Mouse (Mus musculus) forebrain, embryonic 11.5 days (tissue): ENCODE measurements at regions not wholly inside any gene's neighbourhood (a gene's known extent, or its start where the extent isn't known, plus 50 kb on each side); places are given as distances from the start of the nearest gene placed in this dataset.

Source experiments
- ATAC-seq: fragments of 200-750 bp; cut with Nextera tagmentation; replicated peaks from 2 replicates; pipeline ENCODE4 v1.8.0; 2017; ENCODE audit warnings: moderate TSS enrichment; ENCODE audit not compliant: low FRiP score
- DNase-seq: peaks from one replicate; pipeline ENCODE4 v3.0.0-alpha.2; 2017; ENCODE audit warnings: low spot score
- H3K27ac ChIP-seq: fragments of 300-500 bp; sonication (generic); 2 replicates; pipeline ENCODE4 v1.5.1; 2014; ENCODE audit warnings: low read depth, low read length
- H3K27me3 ChIP-seq: fragments of 300-500 bp; sonication (generic); 2 replicates; pipeline ENCODE4 v1.6.1; 2014; ENCODE audit warnings: mild to moderate bottlenecking, low read length, mixed read lengths; ENCODE audit not compliant: control insufficient read depth, insufficient read depth
- H3K36me3 ChIP-seq: fragments of 300-500 bp; sonication (generic); 2 replicates; pipeline ENCODE4 v1.6.1; 2014; ENCODE audit warnings: mild to moderate bottlenecking, low read length, moderate library complexity, mixed read lengths; ENCODE audit not compliant: control insufficient read depth, insufficient read depth
- H3K4me1 ChIP-seq: fragments of 300-500 bp; sonication (generic); replicated peaks from 2 replicates; pipeline ENCODE4 v1.6.1; 2014; ENCODE audit warnings: low read length, mixed read lengths; ENCODE audit not compliant: control insufficient read depth, insufficient read depth
- H3K4me2 ChIP-seq: fragments of 300-500 bp; sonication (generic); 2 replicates; pipeline ENCODE4 v1.6.1; 2014; ENCODE audit warnings: low read depth, mild to moderate bottlenecking, low read length, moderate library complexity, mixed read lengths; ENCODE audit not compliant: severe bottlenecking
- H3K4me3 ChIP-seq: fragments of 300-500 bp; sonication (generic); 2 replicates; pipeline ENCODE4 v1.5.1; 2014; ENCODE audit warnings: low read depth, low read length
- H3K9ac ChIP-seq: fragments of 300-500 bp; sonication (generic); 2 replicates; pipeline ENCODE4 v1.6.1; 2014; ENCODE audit warnings: low read length
- H3K9me3 ChIP-seq: fragments of 300-500 bp; sonication (generic); 2 replicates; pipeline ENCODE4 v1.6.1; 2016; ENCODE audit warnings: low read length, mixed read lengths; ENCODE audit not compliant: control insufficient read depth
- WGBS: fragments of 180-500 bp; shearing (Covaris S2); extraction: QIAGEN DNeasy Blood & Tissue Kit; methylation state at CpG from one replicate; pipeline ENCODE4 v1.1.7; 2014; 5-methylcytosine and 5-hydroxymethylcytosine counted together

GRCm38 (mm10) chr8:10754232-10754985, 253.8 kb downstream of the Irs2 start:
- Histone ChIP-seq H3K9ac (no peak overlapping the region), H3K4me3 (no peak overlapping the region), H3K4me2 (no peak overlapping the region), H3K27ac (peak overlapping the region; percentile 61; the same call in 1 of the 2 replicates), H3K4me1 (peaks cover 10% of the 10 kb centered on the region; the same call in 1 of the 2 replicates), H3K9me3 (no peaks in the 10 kb centered on the region), H3K27me3 (no peaks in the 10 kb centered on the region), H3K36me3 (no peaks in the 10 kb centered on the region)
- ATAC-seq (peak; percentile 66), DNase-seq (peak; percentile 48)
- WGBS = 51% methylated on average over 13 of the region's 13 CpGs

DNA sequence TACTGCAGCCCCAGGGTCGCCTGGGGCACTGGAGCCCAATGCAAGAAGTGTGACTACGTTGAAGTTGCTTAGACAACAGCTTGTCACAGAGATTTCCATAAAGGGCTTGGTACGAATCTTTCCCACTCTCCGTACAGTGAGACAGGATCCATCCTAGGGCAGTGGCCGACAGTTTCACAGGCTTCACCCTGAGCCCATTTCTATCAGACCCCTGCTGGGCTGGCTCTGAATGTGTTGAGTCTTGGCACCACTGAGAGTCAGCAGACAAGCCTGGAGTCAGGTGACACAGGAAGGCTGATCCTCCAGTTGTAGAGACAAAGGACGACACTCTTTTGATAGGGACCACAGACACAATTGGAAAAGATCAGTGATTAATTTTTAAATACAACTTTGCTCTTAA, 255.2 kb downstream of the Irs2 start:
- H3K27ac ChIP-seq = no peak overlapping the region
- H3K4me3 ChIP-seq = no peak overlapping the region
- no peak for ATAC-seq
- no peak overlapping the region for H3K4me2 ChIP-seq
- WGBS = 68% methylated on average over 6 of the region's 6 CpGs
- peaks cover 10% of the 10 kb centered on the region; the same call in 1 of the 2 replicates for H3K4me1 ChIP-seq
- no peaks in the 10 kb centered on the region for H3K36me3 ChIP-seq
- DNase-seq = peak; percentile 32
- no peak overlapping the region for H3K9ac ChIP-seq
- H3K27me3 ChIP-seq = no peaks in the 10 kb centered on the region
- H3K9me3 ChIP-seq = no peaks in the 10 kb centered on the region

GRCm38 (mm10) chr8:10747150-10747549, 261.1 kb downstream of the Irs2 start:
- 80% methylated on average over 2 of the region's 2 CpGs for WGBS
- Histone ChIP-seq H3K27ac (no peak overlapping the region), H3K4me3 (no peak overlapping the region), H3K4me1 (no peaks in the 10 kb centered on the region), H3K9ac (no peak overlapping the region), H3K9me3 (no peaks in the 10 kb centered on the region), H3K27me3 (no peaks in the 10 kb centered on the region), H3K36me3 (no peaks in the 10 kb centered on the region), H3K4me2 (no peak overlapping the region)
- ATAC-seq (no peak), DNase-seq (no peak)

- Histone ChIP-seq H3K36me3 (no peaks in the 10 kb centered on the region), H3K4me2 (no peak overlapping the region), H3K4me3 (no peak overlapping the region), H3K27ac (no peak overlapping the region), H3K9me3 (no peaks in the 10 kb centered on the region), H3K4me1 (peaks cover 7% of the 10 kb centered on the region; the same call in 1 of the 2 replicates), H3K27me3 (no peaks in the 10 kb centered on the region), H3K9ac (no peak overlapping the region)
- no peak for DNase-seq
- WGBS = 85% methylated on average over 6 of the region's 6 CpGs
- ATAC-seq = no peak
Measured at GRCm38 (mm10) chr8:10743241-10743640, 265.0 kb downstream of the Irs2 start.

GRCm38 (mm10) chr8:10740837-10741236, 267.4 kb downstream of the Irs2 start:
- no peaks in the 10 kb centered on the region for H3K27me3 ChIP-seq

GRCm38 (mm10) chr8:10738486-10739081, 269.7 kb downstream of the Irs2 start:
- Histone ChIP-seq H3K27ac (peak overlapping the region; percentile 43), H3K4me1 (peaks cover 7% of the 10 kb centered on the region; the same call in 1 of the 2 replicates), H3K27me3 (no peaks in the 10 kb centered on the region), H3K9me3 (no peaks in the 10 kb centered on the region), H3K4me2 (no peak overlapping the region), H3K4me3 (no peak overlapping the region), H3K36me3 (no peaks in the 10 kb centered on the region), H3K9ac (0 out of 2 replicates have a peak overlapping the region, but pooled peaks have one; percentile 6)
- WGBS = 33% methylated on average over 11 of the region's 11 CpGs
- DNase-seq (no peak), ATAC-seq (peak; percentile 71; the same call in 1 of the 2 replicates)

More at GRCm38 (mm10) chr8:10740837-10741236, 267.4 kb downstream of the Irs2 start:
- Histone ChIP-seq H3K4me3 (no peak overlapping the region), H3K27ac (no peak overlapping the region), H3K9ac (no peak overlapping the region), H3K4me1 (peaks cover 7% of the 10 kb centered on the region; the same call in 1 of the 2 replicates), H3K4me2 (no peak overlapping the region), H3K36me3 (no peaks in the 10 kb centered on the region), H3K9me3 (no peaks in the 10 kb centered on the region)
- DNase-seq (no peak), ATAC-seq (no peak)
- 96% methylated on average over 3 of the region's 3 CpGs for WGBS

DNA sequence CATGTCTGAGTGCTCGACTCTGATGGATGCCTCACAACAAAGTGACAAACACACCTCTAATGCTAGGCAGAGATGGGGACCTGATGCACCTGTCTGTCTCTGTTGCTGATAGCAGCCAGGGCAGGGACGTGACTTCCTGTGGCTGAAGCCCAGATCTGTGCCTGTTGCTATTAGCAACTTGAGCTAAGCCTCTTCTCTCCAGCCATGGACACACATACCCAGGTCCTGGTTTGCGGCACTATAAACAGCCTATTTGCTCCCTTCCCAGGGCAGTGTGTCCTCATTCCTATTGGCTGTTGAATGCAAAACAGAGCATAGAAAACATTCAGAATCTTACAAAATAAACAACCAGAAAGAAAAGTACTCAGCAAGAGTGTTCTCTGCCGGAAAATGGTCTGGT, 273.5 kb downstream of the Irs2 start:
- 64% methylated on average over 4 of the region's 4 CpGs for WGBS
- ATAC-seq = no peak
- no peak overlapping the region for H3K9ac ChIP-seq

GRCm38 (mm10) chr8:10723332-10723731, 284.9 kb downstream of the Irs2 start:
- H3K9me3 ChIP-seq = no peaks in the 10 kb centered on the region
- WGBS = 82% methylated on average over 2 of the region's 2 CpGs
- peaks cover 10% of the 10 kb centered on the region; the same call in 1 of the 2 replicates for H3K4me1 ChIP-seq
- H3K27me3 ChIP-seq = no peaks in the 10 kb centered on the region
- no peak overlapping the region for H3K4me2 ChIP-seq
- DNase-seq = no peak
- ATAC-seq = no peak
- no peak overlapping the region for H3K9ac ChIP-seq
- H3K36me3 ChIP-seq = no peaks in the 10 kb centered on the region
- H3K4me3 ChIP-seq = no peak overlapping the region
- no peak overlapping the region for H3K27ac ChIP-seq

More for the DNA sequence above, 273.5 kb downstream of the Irs2 start:
- H3K4me3 ChIP-seq = no peak overlapping the region
- H3K27ac ChIP-seq = no peak overlapping the region
- H3K4me2 ChIP-seq = no peak overlapping the region
- peaks cover 7% of the 10 kb centered on the region; the same call in 1 of the 2 replicates for H3K4me1 ChIP-seq
- no peak for DNase-seq
- H3K27me3 ChIP-seq = no peaks in the 10 kb centered on the region
- H3K9me3 ChIP-seq = no peaks in the 10 kb centered on the region
- no peaks in the 10 kb centered on the region for H3K36me3 ChIP-seq
